Mouse (Mus musculus): ENCODE measurements at regions not wholly inside any gene's neighbourhood (a gene's known extent, or its start where the extent isn't known, plus 50 kb on each side); places are given as distances from the start of the nearest gene placed in this dataset.
"Not testable (repeated sequence)": the region's sequence is repeated elsewhere in the genome, so short reads cannot be mapped to it uniquely, and the experiment has no call there.

DNA sequence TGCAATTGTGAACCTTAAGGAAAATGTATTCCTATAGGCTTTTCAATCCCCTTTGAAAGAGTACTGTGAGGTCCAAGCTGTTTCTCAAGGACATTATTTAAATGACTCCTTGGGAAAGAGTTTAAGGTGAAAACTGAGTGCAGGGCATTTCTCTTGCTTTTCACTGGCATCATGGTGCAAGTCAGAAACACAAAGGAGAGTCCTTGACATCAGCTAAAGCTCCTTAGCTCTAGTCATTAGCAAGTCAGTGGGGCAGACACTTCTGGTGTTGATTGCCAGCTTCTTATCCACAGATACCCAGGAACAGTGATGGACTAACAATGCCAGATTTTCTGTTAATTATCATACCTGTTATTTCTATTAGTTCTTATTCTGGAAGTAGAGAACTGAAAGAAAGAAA, 1043.4 kb downstream of the Defb40 start:
- no peak for DNase-seq (ENCODE audit: low spot score)
- no peaks in the 10 kb centered on the region for H3K9me3 ChIP-seq
- no peak overlapping the region for H3K27ac ChIP-seq
- no peaks in the 10 kb centered on the region for H3K36me3 ChIP-seq
- H3K27me3 ChIP-seq (ENCODE audit: insufficient read depth, poor library complexity, severe bottlenecking) = no peaks in the 10 kb centered on the region
- H3K4me3 ChIP-seq = no peak overlapping the region
- no peaks in the 10 kb centered on the region for H3K4me1 ChIP-seq (replicated peaks)

DNA sequence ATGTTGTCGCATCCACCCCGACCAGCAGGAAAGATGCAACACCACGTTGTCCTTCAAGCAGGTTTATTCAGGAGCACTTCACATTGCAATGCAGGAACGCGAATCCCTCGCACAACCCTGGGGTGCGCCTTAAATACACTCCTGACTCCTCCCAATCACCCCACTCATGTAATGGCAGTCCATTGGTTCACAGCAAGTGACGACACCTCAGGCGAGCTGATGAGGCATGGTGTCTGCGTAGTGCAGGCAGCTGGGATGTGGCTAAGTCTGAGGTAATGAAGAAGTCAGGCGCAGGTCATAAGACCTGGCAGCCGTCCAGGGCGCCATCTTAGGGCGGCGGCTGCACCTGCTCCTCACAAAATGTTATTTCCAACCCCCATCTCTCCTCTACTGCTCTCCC, 1068.7 kb downstream of the Defb40 start:
- no peak for DNase-seq (ENCODE audit: low spot score)
- H3K27ac ChIP-seq = no peak overlapping the region
- H3K4me1 ChIP-seq (replicated peaks) = no peaks in the 10 kb centered on the region
- no peaks in the 10 kb centered on the region for H3K9me3 ChIP-seq
- no peak overlapping the region for H3K4me3 ChIP-seq
- H3K36me3 ChIP-seq = no peaks in the 10 kb centered on the region
- 0 out of 2 replicates have a peak, but pooled peaks cover 5% of the 10 kb centered on the region for H3K27me3 ChIP-seq (ENCODE audit: insufficient read depth, poor library complexity, severe bottlenecking)
- WGBS = 90% methylated on average over 15 of the region's 15 CpGs

DNA sequence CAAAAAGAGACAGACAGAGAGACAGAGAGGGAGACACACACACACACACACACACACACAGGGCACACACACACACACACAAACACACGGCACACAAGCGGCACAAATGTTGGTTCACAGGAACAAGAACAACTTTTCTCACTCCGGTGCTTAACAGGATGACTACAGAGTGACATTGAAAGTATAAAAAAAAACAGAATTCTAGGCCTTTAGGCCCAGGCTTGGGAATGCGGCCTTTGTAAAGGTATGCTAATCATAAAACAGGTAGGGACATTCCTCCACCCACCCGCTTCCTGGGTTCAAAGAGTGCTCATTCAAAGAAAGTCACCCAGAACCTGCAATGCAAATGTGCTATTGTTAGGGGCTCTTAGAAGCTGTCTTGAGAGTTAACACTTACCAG, 1089.5 kb downstream of the Defb40 start:
- H3K9me3 ChIP-seq; H3K4me1 ChIP-seq (replicated peaks); H3K27ac ChIP-seq; H3K36me3 ChIP-seq; H3K27me3 ChIP-seq (ENCODE audit: insufficient read depth, poor library complexity, severe bottlenecking); H3K4me3 ChIP-seq; DNase-seq (ENCODE audit: low spot score): not testable (repeated sequence)
- 65% methylated on average over 5 of the region's 5 CpGs for WGBS

DNA sequence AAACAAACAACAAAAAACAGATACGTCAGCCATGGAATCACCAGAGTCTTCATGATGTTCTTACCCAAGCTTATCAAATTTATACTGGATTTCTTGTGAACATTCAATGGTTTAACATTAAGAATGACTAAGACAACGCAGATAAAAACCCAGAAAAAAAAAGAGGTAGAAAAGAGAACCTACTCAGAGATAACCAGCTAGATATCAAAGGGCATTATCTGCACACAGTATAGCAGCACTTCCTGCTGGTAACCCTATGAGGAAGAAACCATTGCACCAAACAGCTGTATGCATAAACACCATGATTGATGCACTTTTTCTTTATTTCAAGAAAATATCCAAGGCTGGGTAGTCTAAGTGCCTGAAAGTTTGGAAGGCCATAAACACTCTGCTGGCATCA, 1114.7 kb downstream of the Defb40 start:
- 96% methylated on average over 2 of the region's 2 CpGs for WGBS

More for the DNA sequence above, 1114.7 kb downstream of the Defb40 start:
- no peaks in the 10 kb centered on the region for H3K27me3 ChIP-seq (ENCODE audit: insufficient read depth, poor library complexity, severe bottlenecking)
- no peaks in the 10 kb centered on the region for H3K9me3 ChIP-seq
- H3K27ac ChIP-seq = no peak overlapping the region
- no peaks in the 10 kb centered on the region for H3K4me1 ChIP-seq (replicated peaks)
- DNase-seq (ENCODE audit: low spot score) = no peak
- no peak overlapping the region for H3K4me3 ChIP-seq
- no peaks in the 10 kb centered on the region for H3K36me3 ChIP-seq

All from hindbrain, embryonic 10.5 days (tissue).